Mouse (Mus musculus) macrophage (primary cell): ENCODE measurements at regions not wholly inside any gene's neighbourhood (a gene's known extent, or its start where the extent isn't known, plus 50 kb on each side); places are given as distances from the start of the nearest gene placed in this dataset.

Experiments used
- H3K27ac ChIP-seq: fragments of 350-480 bp; formaldehyde crosslinking; 2 replicates; pipeline ENCODE4 v1.9.0; 2021
- H3K36me3 ChIP-seq: fragments of 350-480 bp; formaldehyde crosslinking; 2 replicates; pipeline ENCODE4 v1.9.0; 2021; ENCODE audit errors: inconsistent target
- H3K4me3 ChIP-seq: fragments of 350-480 bp; formaldehyde crosslinking; 2 replicates; pipeline ENCODE4 v1.9.0; 2021; ENCODE audit errors: inconsistent target
- H3K79me2 ChIP-seq: fragments of 350-480 bp; formaldehyde crosslinking; 2 replicates; pipeline ENCODE4 v1.9.0; 2021; ENCODE audit errors: inconsistent target
- WGBS: methylation state at CpG from one replicate; pipeline ENCODE4 v1.1.7; 2026; ENCODE audit warnings: inconsistent platforms; ENCODE audit not compliant: missing documents; 5-methylcytosine and 5-hydroxymethylcytosine counted together

DNA sequence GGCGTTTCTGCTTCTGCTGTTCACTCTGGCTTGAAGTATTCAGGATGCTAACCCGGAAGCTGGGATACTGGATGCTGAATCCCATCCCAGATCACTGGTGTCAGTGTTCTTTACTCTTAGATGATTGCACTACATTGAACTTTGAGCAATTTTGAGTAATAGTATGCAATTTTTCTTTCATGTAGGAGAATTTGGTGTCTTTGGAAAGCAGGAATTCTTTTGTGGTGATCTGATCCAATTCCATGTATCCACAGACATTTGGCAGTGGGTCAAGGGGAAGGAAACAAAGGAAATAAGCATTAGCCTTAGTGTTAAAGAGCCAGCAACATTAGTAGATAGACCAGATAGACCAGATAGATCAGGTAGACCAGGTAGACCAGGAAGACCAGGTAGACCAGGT, 212.1 kb downstream of the Papss1 start:
- Histone ChIP-seq H3K36me3 (no peaks in the 10 kb centered on the region), H3K27ac (no peak overlapping the region), H3K4me3 (no peak overlapping the region), H3K79me2 (no peaks in the 10 kb centered on the region)
- 92% methylated on average over 2 of the region's 2 CpGs for WGBS

- WGBS: 82% methylated on average over 7 of the region's 7 CpGs
- no peak overlapping the region for H3K27ac ChIP-seq
- H3K79me2 ChIP-seq: no peaks in the 10 kb centered on the region
- H3K36me3 ChIP-seq: no peaks in the 10 kb centered on the region
- H3K4me3 ChIP-seq: no peak overlapping the region
These were observed 215.2 kb downstream of the Papss1 start for GRCm38 (mm10) chr3:131779803-131780202.

- no peaks in the 10 kb centered on the region for H3K79me2 ChIP-seq
- no peak overlapping the region for H3K27ac ChIP-seq
- 89% methylated on average over 3 of the region's 3 CpGs for WGBS
- no peak overlapping the region for H3K4me3 ChIP-seq
- no peaks in the 10 kb centered on the region for H3K36me3 ChIP-seq
These were observed 221.0 kb downstream of the Papss1 start for GRCm38 (mm10) chr3:131785524-131785923.

- H3K36me3 ChIP-seq: no peaks in the 10 kb centered on the region
- H3K4me3 ChIP-seq: no peak overlapping the region
- no peak overlapping the region for H3K27ac ChIP-seq
- WGBS: 89% methylated on average over 1 of the region's 2 CpGs
- no peaks in the 10 kb centered on the region for H3K79me2 ChIP-seq
These were observed 223.8 kb downstream of the Papss1 start for GRCm38 (mm10) chr3:131788321-131788720.

- no peaks in the 10 kb centered on the region for H3K79me2 ChIP-seq
- no peak overlapping the region for H3K27ac ChIP-seq
- H3K36me3 ChIP-seq: no peaks in the 10 kb centered on the region
- no peak overlapping the region for H3K4me3 ChIP-seq
These were observed 224.6 kb downstream of the Papss1 start for GRCm38 (mm10) chr3:131789177-131789576.

DNA sequence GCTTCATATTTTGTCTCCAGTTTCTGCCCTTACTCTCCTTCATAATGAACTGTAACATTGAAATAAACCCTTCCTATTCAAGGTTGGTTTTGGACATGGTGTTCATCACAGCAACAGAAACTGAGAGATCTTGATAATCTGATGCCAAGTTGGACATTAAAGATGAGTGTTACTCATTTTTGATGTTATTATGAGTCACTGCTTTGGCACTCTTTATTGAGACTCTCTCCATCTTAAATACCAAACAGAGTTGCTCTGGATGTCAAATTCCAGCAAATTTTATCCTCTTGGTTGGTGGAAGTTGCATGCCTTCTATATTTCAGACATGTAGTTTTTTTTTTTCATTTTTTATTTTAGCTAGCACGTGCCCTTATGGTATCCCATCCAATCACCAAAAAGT, 229.5 kb downstream of the Papss1 start:
- H3K79me2 ChIP-seq: no peaks in the 10 kb centered on the region
- H3K4me3 ChIP-seq: no peak overlapping the region
- WGBS: 100% methylated on average over 1 of the region's 1 CpGs
- no peak overlapping the region for H3K27ac ChIP-seq
- no peaks in the 10 kb centered on the region for H3K36me3 ChIP-seq

- 92% methylated on average over 10 of the region's 10 CpGs for WGBS
- Histone ChIP-seq H3K36me3 (no peaks in the 10 kb centered on the region), H3K27ac (no peak overlapping the region), H3K4me3 (no peak overlapping the region), H3K79me2 (no peaks in the 10 kb centered on the region)
These were observed 230.8 kb downstream of the Papss1 start for GRCm38 (mm10) chr3:131795108-131796005.

GRCm38 (mm10) chr3:131799774-131800173, 235.2 kb downstream of the Papss1 start:
- no peaks in the 10 kb centered on the region for H3K36me3 ChIP-seq
- H3K4me3 ChIP-seq: no peak overlapping the region
- H3K27ac ChIP-seq: no peak overlapping the region
- H3K79me2 ChIP-seq: no peaks in the 10 kb centered on the region
- WGBS: 85% methylated on average over 4 of the region's 4 CpGs

DNA sequence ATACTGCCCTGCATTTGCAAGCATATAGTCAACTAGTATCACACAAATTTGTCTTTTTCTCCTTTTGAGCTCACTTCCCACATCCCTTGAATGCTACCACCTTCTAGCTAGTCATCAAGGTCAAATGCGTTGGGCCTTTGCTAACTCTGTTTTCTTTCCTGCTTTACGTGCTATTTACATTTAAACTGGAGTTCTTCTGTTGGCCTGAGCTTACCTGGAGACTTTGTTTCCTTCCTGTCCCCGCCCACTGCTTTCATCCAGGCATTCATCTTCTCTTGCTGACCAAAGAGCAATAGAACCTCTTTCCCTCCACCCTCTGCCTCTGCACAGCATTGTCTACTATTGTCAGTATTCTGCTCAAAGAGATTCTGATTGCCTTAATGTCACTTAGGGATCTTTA, 237.0 kb downstream of the Papss1 start:
- H3K36me3 ChIP-seq: no peaks in the 10 kb centered on the region
- no peaks in the 10 kb centered on the region for H3K79me2 ChIP-seq
- 94% methylated on average over 3 of the region's 3 CpGs for WGBS
- H3K27ac ChIP-seq: no peak overlapping the region
- H3K4me3 ChIP-seq: no peak overlapping the region

GRCm38 (mm10) chr3:131802841-131803240, 238.3 kb downstream of the Papss1 start:
- Histone ChIP-seq H3K4me3 (no peak overlapping the region), H3K27ac (no peak overlapping the region), H3K36me3 (no peaks in the 10 kb centered on the region), H3K79me2 (no peaks in the 10 kb centered on the region)
- 21% methylated on average over 7 of the region's 7 CpGs for WGBS

DNA sequence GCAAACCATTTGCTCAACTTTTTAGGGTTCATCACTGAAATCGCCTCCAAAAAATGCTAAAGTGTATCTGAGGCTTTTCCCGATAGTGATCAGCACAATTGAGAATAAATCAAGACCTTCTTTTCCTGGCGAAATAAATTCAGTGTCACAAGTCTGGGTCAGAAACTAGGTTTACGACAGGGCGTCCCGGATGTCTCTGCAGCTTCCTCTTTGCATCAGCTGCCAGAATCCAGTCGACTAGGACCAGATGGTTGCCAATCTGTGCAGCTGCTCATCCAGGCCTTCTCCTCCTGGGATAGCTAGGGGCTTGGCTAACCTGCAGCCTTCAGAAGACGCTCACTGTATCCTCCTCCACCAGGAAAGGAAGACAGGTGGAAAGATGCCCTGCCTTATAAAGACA, 243.6 kb downstream of the Papss1 start:
- Histone ChIP-seq H3K36me3 (no peaks in the 10 kb centered on the region), H3K4me3 (no peak overlapping the region), H3K79me2 (no peaks in the 10 kb centered on the region), H3K27ac (no peak overlapping the region)
- WGBS: 66% methylated on average over 8 of the region's 8 CpGs

DNA sequence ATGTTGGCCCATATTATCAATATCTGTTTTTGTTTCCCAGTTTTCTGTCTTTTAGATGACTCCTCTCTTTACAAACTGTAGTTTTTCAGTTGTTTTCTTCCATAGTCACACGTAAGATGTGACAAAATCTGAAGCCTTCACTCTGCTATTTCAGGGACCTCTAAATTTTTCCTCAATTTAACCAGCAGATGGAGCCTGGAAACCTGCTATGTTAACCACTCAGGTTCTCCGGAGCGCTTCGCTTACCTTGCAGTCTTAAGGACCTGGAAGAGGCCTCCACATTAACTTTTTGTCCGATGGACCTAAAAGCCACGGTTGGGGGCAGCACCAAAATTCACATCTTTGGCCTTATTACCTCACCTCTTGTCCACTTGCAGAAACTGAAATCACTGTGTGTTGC, 248.4 kb downstream of the Papss1 start:
- Histone ChIP-seq H3K4me3 (no peak overlapping the region), H3K36me3 (no peaks in the 10 kb centered on the region), H3K79me2 (no peaks in the 10 kb centered on the region), H3K27ac (no peak overlapping the region)
- WGBS: 56% methylated on average over 6 of the region's 6 CpGs

- Histone ChIP-seq H3K79me2 (no peaks in the 10 kb centered on the region), H3K36me3 (no peaks in the 10 kb centered on the region), H3K4me3 (no peak overlapping the region), H3K27ac (no peak overlapping the region)
- WGBS: 93% methylated on average over 1 of the region's 1 CpGs
These were observed 254.2 kb downstream of the Papss1 start for GRCm38 (mm10) chr3:131818806-131819205.

GRCm38 (mm10) chr3:131857442-131857841, 227.7 kb upstream of the Dkk2 start:
- 100% methylated on average over 1 of the region's 2 CpGs for WGBS
- H3K27ac ChIP-seq: no peak overlapping the region
- H3K36me3 ChIP-seq: no peaks in the 10 kb centered on the region
- no peak overlapping the region for H3K4me3 ChIP-seq
- H3K79me2 ChIP-seq: no peaks in the 10 kb centered on the region

DNA sequence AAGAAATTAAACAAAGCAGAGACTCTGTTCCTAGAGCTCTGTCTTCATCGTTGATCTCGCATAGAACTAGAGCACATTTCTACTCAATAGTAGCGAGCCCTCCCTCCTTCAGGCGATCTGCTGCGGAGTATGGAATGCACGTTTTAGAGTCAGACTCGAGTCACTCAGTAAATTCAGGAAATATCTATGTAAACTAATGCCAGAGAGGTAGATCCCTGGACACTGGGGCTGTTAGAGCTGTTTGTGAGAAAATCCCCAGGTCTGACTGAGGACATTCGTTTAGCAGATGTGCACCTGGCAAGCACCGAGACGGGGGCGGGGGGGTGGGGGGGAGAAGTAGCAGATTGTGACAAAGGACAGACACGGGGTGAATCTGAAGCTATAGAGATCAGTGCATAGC, 226.0 kb upstream of the Dkk2 start:
- H3K27ac ChIP-seq: no peak overlapping the region
- H3K4me3 ChIP-seq: no peak overlapping the region
- H3K79me2 ChIP-seq: no peaks in the 10 kb centered on the region
- no peaks in the 10 kb centered on the region for H3K36me3 ChIP-seq
- 86% methylated on average over 11 of the region's 12 CpGs for WGBS

DNA sequence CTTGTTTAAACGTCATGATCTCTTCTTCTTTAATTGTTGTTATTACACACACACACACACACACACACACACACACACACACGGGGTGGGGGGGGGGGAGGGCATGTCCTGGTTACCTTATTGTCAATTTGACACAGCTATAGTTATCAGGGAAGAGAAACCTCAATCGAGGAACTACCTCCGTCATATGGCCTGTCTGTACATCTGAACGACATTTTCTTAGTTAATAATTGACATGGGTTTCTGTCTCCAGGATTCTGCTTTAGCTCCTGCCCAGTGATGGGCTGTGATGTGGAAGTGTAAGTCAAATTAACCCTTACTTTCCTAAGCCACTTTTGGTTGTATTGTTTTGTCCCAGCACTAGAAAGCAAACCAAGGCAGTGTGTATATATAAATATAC, 220.0 kb upstream of the Dkk2 start:
- no peaks in the 10 kb centered on the region for H3K36me3 ChIP-seq
- no peak overlapping the region for H3K27ac ChIP-seq
- no peak overlapping the region for H3K4me3 ChIP-seq
- WGBS: 80% methylated on average over 5 of the region's 5 CpGs
- H3K79me2 ChIP-seq: no peaks in the 10 kb centered on the region
